Mouse (Mus musculus): ENCODE measurements around the gene C130050O18Rik.

DNA sequence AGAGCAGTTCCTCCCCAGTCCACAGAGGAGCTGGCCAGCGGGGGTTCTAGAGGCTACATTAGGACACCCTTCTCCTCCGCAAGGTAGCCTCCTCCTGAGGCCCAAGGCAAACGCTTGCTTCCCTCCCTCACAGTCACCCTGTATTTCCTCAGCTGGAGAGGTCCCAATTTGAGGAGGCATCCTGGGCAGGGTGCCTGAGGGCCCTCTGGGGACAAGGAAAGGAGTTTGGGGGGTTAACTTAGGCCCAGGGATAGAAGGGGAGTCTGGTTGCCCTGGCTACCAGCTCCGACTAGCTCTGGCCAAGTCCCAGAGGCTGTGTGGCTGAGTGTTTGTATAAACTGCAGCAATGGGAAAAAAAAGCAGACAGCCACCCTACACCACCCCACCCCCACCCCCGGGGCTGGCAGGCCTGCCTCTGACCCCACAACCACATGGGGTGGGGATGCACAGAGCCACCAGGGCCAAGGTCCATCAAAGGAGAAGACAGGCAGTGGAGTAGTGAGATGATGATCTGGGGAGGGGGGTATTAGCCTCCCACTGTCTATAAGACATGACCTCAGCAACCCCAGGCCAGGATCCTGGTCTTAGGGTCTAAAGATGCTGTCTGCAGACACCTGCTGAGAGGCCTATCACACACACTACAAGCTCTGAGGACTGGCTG is 40.0 kb upstream of the C130050O18Rik start:
- no peak for TF ChIP-seq POLR2A (IDR thresholded peaks at IDR 0.05; ENCODE audit: low read depth, low read length)
- no peak for TF ChIP-seq CTCF (IDR thresholded peaks at IDR 0.05; ENCODE audit: extremely low read depth, insufficient read depth, insufficient read length, insufficient replicate concordance)
